Mouse (Mus musculus) thymus, adult 2 months (tissue): ENCODE measurements at regions not wholly inside any gene's neighbourhood (a gene's known extent, or its start where the extent isn't known, plus 50 kb on each side); places are given as distances from the start of the nearest gene placed in this dataset.
"Not testable (repeated sequence)": the region's sequence is repeated elsewhere in the genome, so short reads cannot be mapped to it uniquely, and the experiment has no call there.

Source experiments
- DNase-seq: peaks from one replicate; pipeline ENCODE4 v3.0.0; 2021
- H3K27ac ChIP-seq: fragments of 200-500 bp; 2 replicates; pipeline ENCODE4 v1.5.1; 2012; ENCODE audit warnings: low read length, control low read depth; ENCODE audit not compliant: control insufficient read depth, insufficient read depth
- H3K27me3 ChIP-seq: fragments of 200-500 bp; 2 replicates; pipeline ENCODE4 v1.6.1; 2012; ENCODE audit warnings: mild to moderate bottlenecking, low read length, moderate library complexity, mixed read lengths; ENCODE audit not compliant: control insufficient read depth, insufficient read depth
- H3K36me3 ChIP-seq: fragments of 200-500 bp; 2 replicates; pipeline ENCODE4 v1.6.1; 2012; ENCODE audit warnings: mild to moderate bottlenecking, low read length, moderate library complexity; ENCODE audit not compliant: control insufficient read depth, insufficient read depth
- H3K4me1 ChIP-seq: fragments of 200-500 bp; replicated peaks from 2 replicates; pipeline ENCODE4 v1.6.1; 2012; ENCODE audit warnings: low read length; ENCODE audit not compliant: control insufficient read depth, insufficient read depth
- H3K4me3 ChIP-seq: fragments of 200-500 bp; 2 replicates; pipeline ENCODE4 v1.5.1; 2012; ENCODE audit warnings: mild to moderate bottlenecking, low read length, control low read depth, moderate library complexity; ENCODE audit not compliant: control insufficient read depth, insufficient read depth
- CTCF ChIP-seq: fragments of 200-500 bp; IDR thresholded peaks from 2 replicates; pipeline ENCODE4 v1.5.1; 2012; ENCODE audit warnings: mild to moderate bottlenecking, control low read depth, low read length, moderate library complexity, borderline replicate concordance; ENCODE audit not compliant: control insufficient read depth, poor library complexity, insufficient read depth; ENCODE audit errors: extremely low read depth
- POLR2A ChIP-seq: fragments of 200-500 bp; IDR thresholded peaks from 2 replicates; pipeline ENCODE4 v1.6.1; 2012; ENCODE audit warnings: mild to moderate bottlenecking, low read length, control low read depth, moderate library complexity; ENCODE audit not compliant: control insufficient read depth, poor library complexity, insufficient read depth; ENCODE audit errors: extremely low read depth
- WGBS: fragments of 180-500 bp; shearing (Covaris S2); methylation state at CpG from one replicate; pipeline ENCODE4 v1.1.7; 2018; 5-methylcytosine and 5-hydroxymethylcytosine counted together

- DNase-seq, result no peak
- no peak overlapping the region for H3K27ac ChIP-seq
- no peak for TF ChIP-seq CTCF
- TF ChIP-seq POLR2A, result no peak
- no peak overlapping the region for H3K4me3 ChIP-seq
- 92% methylated on average over 7 of the region's 7 CpGs for WGBS
- H3K36me3 ChIP-seq, result no peaks in the 10 kb centered on the region
- no peaks in the 10 kb centered on the region for H3K27me3 ChIP-seq
- no peaks in the 10 kb centered on the region for H3K4me1 ChIP-seq
These were observed 347.6 kb upstream of the Tbc1d2b start for GRCm38 (mm10) chr9:90618154-90618553.

- no peak for DNase-seq
- Histone ChIP-seq H3K4me3 (no peak overlapping the region), H3K4me1 (no peaks in the 10 kb centered on the region), H3K36me3 (no peaks in the 10 kb centered on the region), H3K27me3 (no peaks in the 10 kb centered on the region), H3K27ac (no peak overlapping the region)
- TF ChIP-seq POLR2A, result no peak
- TF ChIP-seq CTCF, result no peak
- 82% methylated on average over 4 of the region's 4 CpGs for WGBS
These were observed 327.3 kb upstream of the Tbc1d2b start for GRCm38 (mm10) chr9:90597894-90598293.

- H3K4me3 ChIP-seq, result no peak overlapping the region
- H3K27ac ChIP-seq, result no peak overlapping the region
- no peak for TF ChIP-seq CTCF
- TF ChIP-seq POLR2A, result no peak
- H3K27me3 ChIP-seq, result no peaks in the 10 kb centered on the region
- no peaks in the 10 kb centered on the region for H3K36me3 ChIP-seq
- no peaks in the 10 kb centered on the region for H3K4me1 ChIP-seq
- WGBS, result 94% methylated on average over 1 of the region's 1 CpGs
- no peak for DNase-seq
These were observed 286.1 kb upstream of the Tbc1d2b start for GRCm38 (mm10) chr9:90556742-90557141.

- Histone ChIP-seq H3K27ac (no peak overlapping the region), H3K27me3 (no peaks in the 10 kb centered on the region), H3K4me1 (no peaks in the 10 kb centered on the region), H3K36me3 (no peaks in the 10 kb centered on the region), H3K4me3 (no peak overlapping the region)
- no peak for TF ChIP-seq CTCF
- TF ChIP-seq POLR2A, result no peak
- DNase-seq, result no peak
- WGBS, result 78% methylated on average over 3 of the region's 3 CpGs
These were observed 285.6 kb upstream of the Tbc1d2b start for GRCm38 (mm10) chr9:90556216-90556615.

- no peak for TF ChIP-seq CTCF
- no peak for TF ChIP-seq POLR2A
- WGBS, result 94% methylated on average over 1 of the region's 1 CpGs
- no peaks in the 10 kb centered on the region for H3K27me3 ChIP-seq
- H3K4me3 ChIP-seq, result no peak overlapping the region
- H3K36me3 ChIP-seq, result no peaks in the 10 kb centered on the region
- no peaks in the 10 kb centered on the region for H3K4me1 ChIP-seq
- H3K27ac ChIP-seq, result no peak overlapping the region
- DNase-seq, result no peak
These were observed 277.3 kb upstream of the Tbc1d2b start for GRCm38 (mm10) chr9:90547931-90548330.

GRCm38 (mm10) chr9:90546720-90547119 is 276.1 kb upstream of the Tbc1d2b start:
- no peak for DNase-seq
- H3K27me3 ChIP-seq, result no peaks in the 10 kb centered on the region
- H3K4me1 ChIP-seq, result no peaks in the 10 kb centered on the region
- no peaks in the 10 kb centered on the region for H3K36me3 ChIP-seq
- H3K4me3 ChIP-seq, result no peak overlapping the region
- H3K27ac ChIP-seq, result no peak overlapping the region
- TF ChIP-seq CTCF, result no peak
- TF ChIP-seq POLR2A, result no peak

GRCm38 (mm10) chr9:90537683-90538082 is 267.1 kb upstream of the Tbc1d2b start:
- WGBS, result 40% methylated on average over 8 of the region's 8 CpGs
- H3K27ac ChIP-seq, H3K4me1 ChIP-seq, H3K36me3 ChIP-seq, DNase-seq, H3K27me3 ChIP-seq, H3K4me3 ChIP-seq: not testable (repeated sequence)

- H3K4me1 ChIP-seq, result no peaks in the 10 kb centered on the region
- H3K4me3 ChIP-seq, result no peak overlapping the region
- no peak overlapping the region for H3K27ac ChIP-seq
- no peaks in the 10 kb centered on the region for H3K36me3 ChIP-seq
- no peak for TF ChIP-seq CTCF
- no peak for TF ChIP-seq POLR2A
- no peaks in the 10 kb centered on the region for H3K27me3 ChIP-seq
- DNase-seq, result no peak
These were observed 262.8 kb upstream of the Tbc1d2b start for GRCm38 (mm10) chr9:90533372-90533771.
